ENCODE assay signal across 22 mouse cellular contexts in the genomic region with DNA sequence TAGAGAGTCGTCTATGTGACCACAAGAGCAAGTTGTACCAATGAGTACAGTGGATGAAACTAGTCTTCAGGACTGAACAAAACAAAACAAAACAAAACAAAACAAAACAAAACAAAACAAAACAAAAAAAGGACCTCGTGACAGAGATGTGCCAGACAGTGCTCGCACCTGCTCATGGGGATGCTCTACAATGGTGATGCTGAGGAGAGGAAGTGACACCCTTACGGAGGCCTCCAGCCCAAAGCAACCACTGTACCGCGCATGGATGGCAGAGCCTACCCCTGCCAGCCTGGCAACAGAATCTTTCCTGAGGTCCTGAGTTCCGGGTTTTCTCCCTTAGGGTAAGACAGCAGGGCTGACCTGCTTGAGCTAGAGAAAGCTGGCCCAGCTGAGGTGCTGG. TPM values are rescaled to one million over a fixed set of nuclear protein-coding genes. Genes with fewer than 3 reads are reported as not detected.
A peak's percentile ranks its signal among the peaks of the same experiment; 100 is the strongest.
DNase-seq lines count a peak whose midpoint lies in the region; ATAC-seq lines count a peak whose summit lies in the region.
"Had no signal": no experiment of that assay in that cellular context is flagged by ENCODE, and none has a peak within 500 bp of the region (broad histone marks: within the 10 kb centered on the region; RNA-seq: fewer than 3 reads in every experiment).

No protein-coding gene starts in this region.

- no peaks in the 10 kb centered on the region for H3K36me3 ChIP-seq in hindbrain, embryonic 15.5 days
- no peaks in the 10 kb centered on the region for H3K36me3 ChIP-seq in hindbrain, embryonic 10.5 days
- H3K36me3 ChIP-seq: heart, embryonic 15.5 days; limb, embryonic 12.5 days; liver, embryonic 15.5 days; stomach, embryonic 15.5 days had no signal

- no peaks in the 10 kb centered on the region for H3K9me3 ChIP-seq in hindbrain, embryonic 15.5 days
- no peaks in the 10 kb centered on the region for H3K9me3 ChIP-seq in hindbrain, embryonic 10.5 days
- H3K9me3 ChIP-seq: heart, embryonic 15.5 days; limb, embryonic 12.5 days; liver, embryonic 15.5 days; megakaryocyte, embryonic 14.5 days; stomach, embryonic 15.5 days had no signal

- WGBS in hindbrain, embryonic 15.5 days, result 92% methylated on average over 7 of the region's 7 CpGs
- WGBS in hindbrain, embryonic 10.5 days, result 93% methylated on average over 7 of the region's 7 CpGs

- peak overlapping the region; percentile 74 for H3K27ac ChIP-seq in hindbrain, embryonic 15.5 days (replicated peaks)
- no peak overlapping the region for H3K27ac ChIP-seq in hindbrain, embryonic 10.5 days
- H3K27ac ChIP-seq: gastrocnemius, adult 2 months; heart, embryonic 15.5 days; limb, embryonic 12.5 days; liver, embryonic 15.5 days; stomach, embryonic 15.5 days had no signal

- H3K4me2 ChIP-seq in hindbrain, embryonic 15.5 days, result no peak overlapping the region
- H3K4me2 ChIP-seq: heart, embryonic 15.5 days; limb, embryonic 12.5 days; liver, embryonic 15.5 days; stomach, embryonic 15.5 days had no signal

- no peak overlapping the region for H3K9ac ChIP-seq in hindbrain, embryonic 15.5 days
- H3K9ac ChIP-seq: heart, embryonic 15.5 days; limb, embryonic 12.5 days; liver, embryonic 15.5 days; stomach, embryonic 15.5 days had no signal

- no peaks in the 10 kb centered on the region for H3K27me3 ChIP-seq in hindbrain, embryonic 15.5 days
- H3K27me3 ChIP-seq in hindbrain, embryonic 10.5 days (ENCODE audit: insufficient read depth, poor library complexity, severe bottlenecking), result no peaks in the 10 kb centered on the region; the same call in 1 of the 2 replicates
- H3K27me3 ChIP-seq: heart, embryonic 15.5 days; limb, embryonic 12.5 days; liver, embryonic 15.5 days; stomach, embryonic 15.5 days had no signal

- DNase-seq in hindbrain, embryonic 10.5 days (ENCODE audit: low spot score), result no peak
- peak; percentile 40 for DNase-seq in thymus, postnatal 14 days
- DNase-seq in thymus, postnatal 25 days, result no peak
- peak; percentile 57 for DNase-seq in ZHBTc4 (ENCODE audit: low read depth, low spot score)
- DNase-seq in kidney, postnatal 10 days, result no peak
- DNase-seq in gastrocnemius, postnatal 4 days (ENCODE audit: low spot score in 2 of 2), result no peak
- DNase-seq: adrenal gland, postnatal 10 days; cerebellum, adult 11 months; cerebellum, postnatal 14 days; embryo, embryonic 11 days; heart, adult 18-20 months; kidney, adult 2 months; kidney, postnatal 25 days; right cerebral cortex, adult 18-20 months had no signal

- H3K4me1 ChIP-seq in hindbrain, embryonic 15.5 days (replicated peaks), result peaks cover 28% of the 10 kb centered on the region
- peaks cover 34% of the 10 kb centered on the region for H3K4me1 ChIP-seq in hindbrain, embryonic 10.5 days (replicated peaks)
- H3K4me1 ChIP-seq: stomach, embryonic 15.5 days had no signal

- ATAC-seq in hindbrain, embryonic 15.5 days (ENCODE audit: low FRiP score, low read depth), result no peak
- ATAC-seq: lung, postnatal 0 days had no signal

- no peak overlapping the region for H3K4me3 ChIP-seq in hindbrain, embryonic 15.5 days
- no peak overlapping the region for H3K4me3 ChIP-seq in hindbrain, embryonic 10.5 days
- H3K4me3 ChIP-seq: gastrocnemius, adult 2 months; heart, embryonic 15.5 days; limb, embryonic 12.5 days; liver, embryonic 15.5 days; megakaryocyte, embryonic 14.5 days; stomach, embryonic 15.5 days had no signal

RNA-seq across cellular contexts. Expression of a gene that starts 46.5 kb away (rescaled TPM):
- polyA plus RNA-seq in hindbrain, embryonic 15.5 days (2015; fragmentation: Nextera tagmentation; extraction: Ambion mirVana), result 20.3 and 20.9 TPM in 2 replicates
- polyA plus RNA-seq in hindbrain, embryonic 10.5 days (2016; fragmentation: Nextera tagmentation; extraction: Ambion mirVana), result 14.0 and 14.3 TPM in 2 replicates
- 10 to 100 TPM; 80.3 to 83.2 TPM for total RNA-seq in gastrocnemius, postnatal 4 days (2021)

Comparison
In these comparisons a context has a peak if more than half of its experiments do, and no peak if none do; other contexts are left out.
1. DNase-seq: peak in thymus, postnatal 14 days (single experiment) and ZHBTc4 (single experiment); none in hindbrain, embryonic 10.5 days (single experiment), thymus, postnatal 25 days (single experiment), kidney, postnatal 10 days (single experiment) and gastrocnemius, postnatal 4 days (0 of 2).